30 mouse cellular contexts compared by ENCODE assay signal in genomic region chr19:32191596-32191995, GRCm38 (mm10).
DNase-seq lines count a peak whose midpoint lies in the region; ATAC-seq and TF ChIP-seq lines count a peak whose summit lies in the region.
"Had no signal": no experiment of that assay in that cellular context is flagged by ENCODE, and none has a peak within 500 bp of the region (broad histone marks: within the 10 kb centered on the region; RNA-seq: fewer than 3 reads in every experiment).

No protein-coding gene starts in this region.

- H3K4me1 ChIP-seq in heart, embryonic 10.5 days = peaks cover 63% of the 10 kb centered on the region
- H3K4me1 ChIP-seq in liver, postnatal 0 days (ENCODE audit: insufficient read depth) = peaks cover 39% of the 10 kb centered on the region
- H3K4me1 ChIP-seq in brown adipose tissue, adult 24 weeks (ENCODE audit: control insufficient read depth, insufficient read depth, insufficient read length, low read length) = peaks cover 33% of the 10 kb centered on the region
- H3K4me1 ChIP-seq: forebrain, embryonic 12.5 days; forebrain, embryonic 15.5 days; intestine, embryonic 15.5 days had no signal

- WGBS in heart, embryonic 10.5 days = 80% methylated on average over 3 of the region's 3 CpGs
- WGBS in liver, postnatal 0 days (ENCODE audit: insufficient replicate concordance) = 86% methylated on average over 3 of the region's 3 CpGs

- TF ChIP-seq EP300 in liver, postnatal 0 days (IDR thresholded peaks at IDR 0.05; ENCODE audit: low read depth) = no peak

- TF ChIP-seq CTCF in liver, postnatal 0 days (IDR thresholded peaks at IDR 0.05; ENCODE audit: low read depth) = no peak

- ATAC-seq in liver, postnatal 0 days = no peak
- ATAC-seq: forebrain, embryonic 15.5 days; hindbrain, embryonic 16.5 days; intestine, embryonic 15.5 days; Patski had no signal

- H3K9me3 ChIP-seq in heart, embryonic 10.5 days = no peaks in the 10 kb centered on the region
- H3K9me3 ChIP-seq in liver, postnatal 0 days (ENCODE audit: low read length) = no peaks in the 10 kb centered on the region
- H3K9me3 ChIP-seq: embryonic facial prominence, embryonic 10.5 days; embryonic facial prominence, embryonic 13.5 days; forebrain, embryonic 12.5 days; forebrain, embryonic 15.5 days; G1E; hindbrain, embryonic 10.5 days; hindbrain, embryonic 13.5 days; intestine, embryonic 15.5 days had no signal

- no peak overlapping the region for H3K9ac ChIP-seq in liver, postnatal 0 days (replicated peaks)
- H3K9ac ChIP-seq: embryonic facial prominence, embryonic 13.5 days; forebrain, embryonic 12.5 days; forebrain, embryonic 15.5 days; hindbrain, embryonic 13.5 days; intestine, embryonic 15.5 days had no signal

- H3K27ac ChIP-seq in heart, embryonic 10.5 days = peak overlapping the region; percentile 47; the same call in 1 of the 2 replicates
- 0 out of 2 replicates have a peak overlapping the region, but pooled peaks have one; percentile 18 for H3K27ac ChIP-seq in liver, postnatal 0 days (ENCODE audit: low read depth)
- H3K27ac ChIP-seq in brown adipose tissue, adult 24 weeks (replicated peaks; ENCODE audit: low read depth, low read length) = peak overlapping the region; percentile 64
- H3K27ac ChIP-seq: embryonic facial prominence, embryonic 10.5 days; embryonic facial prominence, embryonic 13.5 days; forebrain, embryonic 12.5 days; forebrain, embryonic 15.5 days; heart, adult 2 months; hindbrain, embryonic 10.5 days; hindbrain, embryonic 13.5 days; intestine, embryonic 15.5 days had no signal

- intact Hi-C loops in heart, postnatal 25 days (cut with DNase I) = no loop called here

- no peak overlapping the region for H3K4me3 ChIP-seq in heart, embryonic 10.5 days
- no peak overlapping the region for H3K4me3 ChIP-seq in liver, postnatal 0 days (ENCODE audit: low read depth, low read length)
- no peak overlapping the region for H3K4me3 ChIP-seq in brown adipose tissue, adult 24 weeks (ENCODE audit: insufficient read depth, low read depth, low read length)
- H3K4me3 ChIP-seq: embryonic facial prominence, embryonic 10.5 days; embryonic facial prominence, embryonic 13.5 days; erythroblast, embryonic 14.5 days; forebrain, embryonic 12.5 days; forebrain, embryonic 15.5 days; heart, adult 2 months; hindbrain, embryonic 10.5 days; hindbrain, embryonic 13.5 days; intestine, embryonic 15.5 days had no signal

- DNase-seq in adrenal gland, postnatal 14 days = peak; percentile 58
- DNase-seq in adrenal gland, adult 8-10 months = no peak
- no peak for DNase-seq in heart, embryonic 10.5 days (ENCODE audit: low spot score)
- no peak for DNase-seq in heart, postnatal 25 days (ENCODE audit: low spot score)
- DNase-seq in liver, postnatal 0 days = no peak
- no peak for DNase-seq in liver
- DNase-seq: adrenal gland, adult 2 months; B cell, adult 2 months; cerebellum, adult 11-12 months; cerebellum, adult 8-10 months; cerebellum, postnatal 10 days; cerebellum, postnatal 36 days; embryo, embryonic 11 days; gastrocnemius, postnatal 14 days; heart, postnatal 36 days had no signal

- H3K36me3 ChIP-seq in heart, embryonic 10.5 days = no peaks in the 10 kb centered on the region
- no peaks in the 10 kb centered on the region; the same call in none of the 2 replicates for H3K36me3 ChIP-seq in liver, postnatal 0 days (replicated peaks; ENCODE audit: insufficient read depth, low read length)
- H3K36me3 ChIP-seq: embryonic facial prominence, embryonic 10.5 days; embryonic facial prominence, embryonic 13.5 days; forebrain, embryonic 12.5 days; forebrain, embryonic 15.5 days; hindbrain, embryonic 10.5 days; hindbrain, embryonic 13.5 days; intestine, embryonic 15.5 days had no signal

- H3K4me2 ChIP-seq in liver, postnatal 0 days (ENCODE audit: low read depth, low read length) = no peak overlapping the region
- H3K4me2 ChIP-seq: embryonic facial prominence, embryonic 13.5 days; forebrain, embryonic 12.5 days; forebrain, embryonic 15.5 days; heart, embryonic 11.5 days; hindbrain, embryonic 13.5 days; intestine, embryonic 15.5 days had no signal

- no peaks in the 10 kb centered on the region for H3K27me3 ChIP-seq in heart, embryonic 10.5 days (ENCODE audit: insufficient read depth, poor library complexity, severe bottlenecking)
- H3K27me3 ChIP-seq in liver, postnatal 0 days (ENCODE audit: insufficient read depth, low read length) = no peaks in the 10 kb centered on the region
- H3K27me3 ChIP-seq: CH12.LX; embryonic facial prominence, embryonic 13.5 days; forebrain, embryonic 12.5 days; forebrain, embryonic 15.5 days; hindbrain, embryonic 13.5 days; intestine, embryonic 15.5 days; Patski had no signal
